Mouse (Mus musculus) left cerebral cortex, postnatal 14 days (tissue): ENCODE data around the gene Rcc2. TPM values are rescaled to one million over a fixed set of nuclear protein-coding genes. Genes with fewer than 3 reads are reported as not detected.

Experiments used
- DNase-seq, 2 experiments: peaks; one replicate each; pipeline ENCODE4 v3.0.0; 2021 to 2022; ENCODE audit warnings: low spot score in 2 of 2, mixed read lengths in 1 of 2
- intact Hi-C: fragments of 180-260 bp; cut with DNase I; formaldehyde crosslinking; loops from one replicate; pipeline ENCODE4 v1.15.1; 2025
- microRNA-seq, 2 experiments: library from miRNA; unstranded; fragments of <30 nt; microRNA quantifications; one replicate each; pipeline ENCODE4 v1.2.0; 2022
- total RNA-seq, 2 experiments: library from RNA; stranded (reverse); gene quantifications; 2 replicates each; pipeline ENCODE4 v1.2.3; 2021

Rcc2 gene
- total RNA-seq, 2 experiments from 2014 or later = 67.2 to 69.5 TPM

- no peak for DNase-seq
- intact Hi-C loops = no loop called here
Observed at GRCm38 (mm10) chr4:140740655-140741054, 40.3 kb downstream of the Rcc2 start.

DNA sequence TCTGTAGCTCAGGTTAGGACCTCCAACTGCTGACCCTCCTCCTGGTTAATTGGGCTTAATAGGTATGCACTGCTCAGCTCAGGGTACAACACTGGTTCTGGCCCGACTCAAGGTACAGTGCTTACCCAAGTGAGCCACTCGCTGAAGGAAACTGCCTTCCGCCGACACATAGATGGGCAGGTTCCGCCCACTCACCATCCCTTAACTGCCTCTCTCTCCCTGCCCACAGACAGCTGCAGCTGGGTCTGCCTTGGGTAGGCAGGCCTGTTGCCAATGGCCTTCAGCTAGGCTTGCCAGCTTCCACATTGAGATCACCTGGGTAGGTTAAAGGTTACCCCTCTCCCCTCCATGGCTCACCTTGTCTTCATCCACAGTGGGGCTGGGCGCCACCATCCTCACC is 41.1 kb downstream of the Rcc2 start:
- intact Hi-C loops = no loop called here
- peak in 1 of 2 experiments; percentile 56 for DNase-seq

- DNase-seq = no peak
- intact Hi-C loops = no loop called here
Observed at GRCm38 (mm10) chr4:140742543-140742942, 42.2 kb downstream of the Rcc2 start, which contains the start of gene Padi6. TSS of gene Padi6 (minus strand) at chr4:140742643.

DNA sequence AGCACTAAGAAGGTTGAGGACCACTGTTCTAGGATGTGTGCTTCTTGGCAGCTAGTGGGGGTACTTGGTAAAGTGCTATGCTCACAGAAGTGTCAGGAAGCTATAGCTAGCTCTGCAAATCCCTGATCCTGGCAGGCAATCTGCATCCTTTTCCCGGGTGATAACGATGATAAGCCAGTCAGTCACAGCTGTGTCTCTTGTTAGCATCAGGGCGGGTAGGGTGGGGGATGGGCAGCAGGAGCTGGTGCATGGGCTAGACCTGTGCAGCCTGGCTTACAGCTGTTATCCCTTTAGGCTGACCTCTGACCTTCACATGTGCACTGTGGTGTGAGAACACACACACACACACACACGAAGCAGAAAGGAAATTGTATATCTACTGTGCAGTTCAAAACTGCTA is 42.7 kb downstream of the Rcc2 start:
- intact Hi-C loops = no loop called here
- DNase-seq = peak in 1 of 2 experiments; percentile 32

- DNase-seq = peak; percentile 45 to 70
- intact Hi-C loops = no loop called here
Observed at GRCm38 (mm10) chr4:140744654-140745053, 44.3 kb downstream of the Rcc2 start.

DNA sequence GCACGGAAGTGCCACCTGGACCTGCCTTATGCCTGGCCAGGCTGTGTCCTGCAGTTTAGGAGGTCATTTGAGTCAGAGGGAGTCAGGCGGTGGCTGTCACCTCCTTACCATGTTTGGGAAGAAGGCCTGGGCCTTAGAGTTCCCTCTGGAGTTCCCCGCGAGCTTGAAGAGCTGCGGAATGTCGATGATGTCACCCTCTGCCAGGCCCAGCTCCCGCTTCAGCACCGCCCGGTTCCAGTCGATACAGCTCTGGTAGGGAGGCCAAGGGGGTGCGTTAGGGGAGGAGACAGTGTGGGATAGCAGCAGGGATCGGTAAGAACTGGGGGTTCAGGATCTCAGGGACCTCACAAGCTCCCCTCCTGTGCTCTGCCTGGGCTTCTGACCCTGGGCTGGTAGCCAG is 47.6 kb downstream of the Rcc2 start:
- intact Hi-C loops = no loop called here
- DNase-seq = no peak

DNA sequence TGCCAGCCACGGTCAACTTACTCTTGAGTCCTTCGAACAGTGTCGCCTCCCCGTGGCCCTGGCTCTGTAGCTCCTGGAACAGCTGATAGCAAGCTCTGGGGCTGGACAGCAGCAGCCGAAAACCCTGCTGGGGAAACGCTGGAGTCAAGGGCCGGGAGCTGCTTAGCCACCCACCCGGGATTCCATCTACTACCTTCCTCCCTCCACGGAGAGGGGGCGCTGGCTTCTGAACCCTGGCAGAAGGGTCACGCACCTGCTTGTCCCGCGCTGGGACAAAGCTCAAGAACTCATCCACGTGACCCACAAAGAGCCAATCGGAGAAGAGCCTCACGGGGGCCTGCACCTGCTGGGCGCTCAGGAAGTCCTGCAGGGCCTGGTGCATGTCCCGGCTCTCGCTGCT is 50.0 kb downstream of the Rcc2 start:
- intact Hi-C loops = no loop called here

GRCm38 (mm10) chr4:140753366-140753765 is 53.0 kb downstream of the Rcc2 start:
- DNase-seq = no peak
- intact Hi-C loops = no loop called here

More for the DNA sequence above, 50.0 kb downstream of the Rcc2 start:
- no peak for DNase-seq

DNA sequence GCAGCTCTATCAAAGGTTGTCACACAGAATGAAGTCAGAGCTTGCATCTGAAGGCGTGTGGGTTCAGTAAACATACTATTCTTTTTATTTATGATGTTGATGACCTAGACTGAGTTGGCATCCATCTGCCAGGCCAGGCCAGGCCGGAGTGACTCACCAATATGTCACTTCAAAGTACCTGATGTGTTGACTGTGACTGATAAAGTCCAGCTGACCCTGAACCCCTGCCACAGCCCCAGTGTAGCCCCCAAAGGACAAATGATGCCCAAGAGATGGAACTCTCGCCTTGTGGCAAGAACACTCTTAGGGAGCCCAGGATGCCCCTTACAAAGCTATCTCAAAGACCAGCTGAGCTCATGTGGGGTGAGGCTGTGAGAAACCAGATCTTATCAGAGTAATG is 55.5 kb downstream of the Rcc2 start:
- intact Hi-C loops = no loop called here
- DNase-seq = no peak

DNA sequence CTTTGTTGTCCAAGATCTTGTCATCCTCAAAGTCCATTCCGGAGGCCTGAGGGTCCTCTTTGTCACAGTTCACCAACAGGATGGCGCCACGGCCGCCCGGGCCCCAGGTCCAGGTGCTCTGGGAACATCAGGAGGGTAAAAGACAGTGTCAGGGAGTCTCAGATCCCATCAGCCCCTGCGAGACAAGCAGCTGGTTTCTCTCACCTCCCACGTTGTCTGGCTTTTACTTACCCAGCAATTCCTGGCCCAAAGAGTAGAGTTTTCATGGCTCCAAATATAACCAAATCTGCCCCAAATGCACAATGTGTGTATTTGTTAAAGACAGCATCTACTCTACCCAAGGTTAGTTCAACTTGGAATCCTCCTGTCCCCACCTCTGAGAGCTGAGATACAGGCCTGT is 61.3 kb downstream of the Rcc2 start:
- intact Hi-C loops = no loop called here
- no peak for DNase-seq

DNA sequence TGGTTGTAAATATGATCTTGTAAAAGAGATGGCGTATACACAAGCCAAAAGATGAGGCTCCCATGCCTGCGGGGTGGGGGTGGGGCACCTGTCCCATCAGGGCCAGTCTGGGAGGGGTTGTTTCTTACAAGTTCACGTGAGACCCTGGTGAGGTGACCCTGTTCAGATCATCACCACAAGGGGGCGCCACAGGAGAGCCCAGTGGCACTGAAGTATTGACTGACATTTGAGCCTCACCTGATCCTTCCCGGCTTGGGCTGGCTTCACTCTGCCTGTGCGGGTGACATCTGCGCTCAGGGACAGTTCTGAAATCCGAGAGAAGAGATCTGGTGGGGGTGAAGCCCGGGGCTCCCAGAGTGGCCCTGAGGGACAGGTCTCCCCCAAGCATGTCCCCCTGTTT is 62.8 kb downstream of the Rcc2 start:
- intact Hi-C loops = no loop called here
- peak in 1 of 2 experiments; percentile 23 for DNase-seq

DNA sequence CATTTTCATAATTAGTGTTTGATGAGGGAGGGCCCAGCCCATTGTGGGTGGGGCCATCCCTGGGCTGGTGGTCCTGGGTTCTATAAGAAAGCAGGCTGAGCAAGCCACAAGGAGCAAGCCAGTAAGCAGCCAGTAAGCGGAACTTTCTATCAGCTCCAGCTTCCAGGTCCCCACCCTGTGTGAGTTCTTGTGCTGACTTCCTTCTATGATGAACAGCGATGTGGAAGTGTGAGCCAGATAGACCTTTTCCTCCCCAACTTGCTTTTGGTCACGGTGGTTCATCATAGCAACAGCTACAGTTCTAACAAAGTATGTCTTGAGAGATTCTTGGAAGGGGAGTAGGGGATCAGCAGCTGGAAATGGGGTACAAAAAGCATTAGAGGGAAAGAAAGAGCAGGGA is 65.6 kb downstream of the Rcc2 start:
- intact Hi-C loops = no loop called here
- DNase-seq = no peak

GRCm38 (mm10) chr4:140768973-140769372 is 68.6 kb downstream of the Rcc2 start:
- no peak for DNase-seq
- intact Hi-C loops = no loop called here

DNA sequence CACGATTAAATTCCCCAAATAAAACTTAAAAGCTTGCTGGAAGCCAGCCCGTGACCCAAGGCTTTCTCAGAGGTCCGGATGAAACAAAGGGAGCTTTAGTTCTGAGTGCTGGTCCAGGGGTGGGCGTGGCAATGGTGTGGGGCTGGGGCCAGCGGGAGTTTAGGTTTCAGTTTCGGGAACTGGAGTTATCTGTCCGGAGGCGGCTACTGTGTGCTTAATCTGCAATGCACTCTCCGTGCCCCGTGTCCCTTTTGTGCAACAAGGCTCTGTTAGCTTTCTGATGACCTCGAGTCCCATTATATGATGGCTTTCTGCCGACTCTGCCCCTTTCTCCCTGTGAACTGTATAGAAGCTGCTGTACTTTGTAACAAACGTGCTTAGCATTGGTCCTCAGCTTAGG is 70.1 kb downstream of the Rcc2 start:
- no peak for DNase-seq
- intact Hi-C loops = no loop called here

- intact Hi-C loops = no loop called here
- no peak for DNase-seq
Observed at GRCm38 (mm10) chr4:140771091-140771490, 70.8 kb downstream of the Rcc2 start.

Small RNA genes lying within 50 kb of the gene (microRNA-seq; reads per million reads assigned to microRNA genes)
- gene Gm23045 (0 reads per million in 2 experiments), gene Gm25951 (0 reads per million in 2 experiments)

Other genes starting within 250 kb of the Rcc2 start
- 10 to 100 TPM; 44.3 to 53.6 TPM for gene Arhgef10l, start 34.5 kb upstream of the Rcc2 start, total RNA-seq
- under 1 TPM; 0.55 to 0.77 TPM for gene Padi6, start 42.1 kb downstream of the Rcc2 start, total RNA-seq
- not detected for gene Padi4, start 73.7 kb downstream of the Rcc2 start, total RNA-seq
- gene Padi3, start 110.1 kb downstream of the Rcc2 start, total RNA-seq = under 1 TPM in 1 of 2 experiments, not detected in 1; 0.11 TPM
- gene Padi1, start 145.2 kb downstream of the Rcc2 start, total RNA-seq = not detected
- gene Padi2, start 205.8 kb downstream of the Rcc2 start, total RNA-seq = 1 to 10 TPM; 5.7 to 8.1 TPM